Mouse (Mus musculus): ENCODE measurements around the gene Krt79. TPM values are rescaled to one million over a fixed set of nuclear protein-coding genes. Genes with fewer than 3 reads are reported as not detected.

Gene Krt79
- polyA plus RNA-seq, 1 experiment: not detected

GRCm38 (mm10) chr15:101941948-101942347, 1.8 kb upstream of the Krt79 start:
- H3K27ac ChIP-seq (ENCODE audit: insufficient read depth, low read depth, low read length): no peak overlapping the region
- H3K4me3 ChIP-seq (ENCODE audit: insufficient read depth, low read length): no peak overlapping the region
- no peak for TF ChIP-seq CTCF (IDR thresholded peaks at IDR 0.05; ENCODE audit: low read depth, low read length)
- TF ChIP-seq POLR2A (IDR thresholded peaks at IDR 0.05; ENCODE audit: borderline replicate concordance, low read depth, low read length): no peak
- H3K4me1 ChIP-seq (ENCODE audit: control insufficient read depth, insufficient read depth, low read length): no peaks in the 10 kb centered on the region

- Histone ChIP-seq H3K4me1 (ENCODE audit: control insufficient read depth, insufficient read depth, low read length) (no peaks in the 10 kb centered on the region), H3K27ac (ENCODE audit: insufficient read depth, low read depth, low read length) (no peak overlapping the region), H3K4me3 (ENCODE audit: insufficient read depth, low read length) (no peak overlapping the region)
- TF ChIP-seq POLR2A (IDR thresholded peaks at IDR 0.05; ENCODE audit: borderline replicate concordance, low read depth, low read length) (no peak), CTCF (IDR thresholded peaks at IDR 0.05; ENCODE audit: low read depth, low read length) (no peak)
Measured at GRCm38 (mm10) chr15:101938600-101939308, 1.4 kb downstream of the Krt79 start.

- H3K4me1 ChIP-seq (ENCODE audit: control insufficient read depth, insufficient read depth, low read length): no peaks in the 10 kb centered on the region
- TF ChIP-seq CTCF (IDR thresholded peaks at IDR 0.05; ENCODE audit: low read depth, low read length) (no peak), POLR2A (IDR thresholded peaks at IDR 0.05; ENCODE audit: borderline replicate concordance, low read depth, low read length) (no peak)
- no peak overlapping the region for H3K27ac ChIP-seq (ENCODE audit: insufficient read depth, low read depth, low read length)
- no peak overlapping the region for H3K4me3 ChIP-seq (ENCODE audit: insufficient read depth, low read length)
Measured at GRCm38 (mm10) chr15:101933024-101933423, 7.1 kb downstream of the Krt79 start.

- Histone ChIP-seq H3K4me3 (ENCODE audit: insufficient read depth, low read length) (no peak overlapping the region), H3K27ac (ENCODE audit: insufficient read depth, low read depth, low read length) (no peak overlapping the region), H3K4me1 (ENCODE audit: control insufficient read depth, insufficient read depth, low read length) (no peaks in the 10 kb centered on the region)
- TF ChIP-seq POLR2A (IDR thresholded peaks at IDR 0.05; ENCODE audit: borderline replicate concordance, low read depth, low read length) (no peak), CTCF (IDR thresholded peaks at IDR 0.05; ENCODE audit: low read depth, low read length) (no peak)
Measured at GRCm38 (mm10) chr15:101929666-101930065, 10.5 kb downstream of the Krt79 start.

GRCm38 (mm10) chr15:101929087-101929486, 11.0 kb downstream of the Krt79 start:
- no peak overlapping the region for H3K27ac ChIP-seq (ENCODE audit: insufficient read depth, low read depth, low read length)
- TF ChIP-seq POLR2A (IDR thresholded peaks at IDR 0.05; ENCODE audit: borderline replicate concordance, low read depth, low read length): no peak
- TF ChIP-seq CTCF (IDR thresholded peaks at IDR 0.05; ENCODE audit: low read depth, low read length): no peak
- H3K4me1 ChIP-seq (ENCODE audit: control insufficient read depth, insufficient read depth, low read length): no peaks in the 10 kb centered on the region
- H3K4me3 ChIP-seq (ENCODE audit: insufficient read depth, low read length): no peak overlapping the region

- Histone ChIP-seq H3K27ac (ENCODE audit: insufficient read depth, low read depth, low read length) (no peak overlapping the region), H3K4me3 (ENCODE audit: insufficient read depth, low read length) (no peak overlapping the region), H3K4me1 (ENCODE audit: control insufficient read depth, insufficient read depth, low read length) (no peaks in the 10 kb centered on the region)
- TF ChIP-seq CTCF (IDR thresholded peaks at IDR 0.05; ENCODE audit: low read depth, low read length): no peak
- TF ChIP-seq POLR2A (IDR thresholded peaks at IDR 0.05; ENCODE audit: borderline replicate concordance, low read depth, low read length): no peak
Measured at GRCm38 (mm10) chr15:101927340-101928080, 12.6 kb downstream of the Krt79 start.

- Histone ChIP-seq H3K4me3 (ENCODE audit: insufficient read depth, low read length) (no peak overlapping the region), H3K4me1 (ENCODE audit: control insufficient read depth, insufficient read depth, low read length) (no peaks in the 10 kb centered on the region), H3K27ac (ENCODE audit: insufficient read depth, low read depth, low read length) (no peak overlapping the region)
- no peak for TF ChIP-seq CTCF (IDR thresholded peaks at IDR 0.05; ENCODE audit: low read depth, low read length)
- no peak for TF ChIP-seq POLR2A (IDR thresholded peaks at IDR 0.05; ENCODE audit: borderline replicate concordance, low read depth, low read length)
Measured at GRCm38 (mm10) chr15:101925041-101925440, 15.1 kb downstream of the Krt79 start.

GRCm38 (mm10) chr15:101924635-101925034, 15.5 kb downstream of the Krt79 start, which contains the start of gene Krt4:
Gene Krt4 (minus strand): TSS chr15:101924735.
- TF ChIP-seq CTCF (IDR thresholded peaks at IDR 0.05; ENCODE audit: low read depth, low read length) (no peak), POLR2A (IDR thresholded peaks at IDR 0.05; ENCODE audit: borderline replicate concordance, low read depth, low read length) (no peak)
- Histone ChIP-seq H3K27ac (ENCODE audit: insufficient read depth, low read depth, low read length) (no peak within 1 kb of the TSS), H3K4me1 (ENCODE audit: control insufficient read depth, insufficient read depth, low read length) (no peaks in the 10 kb centered on the region), H3K4me3 (ENCODE audit: insufficient read depth, low read length) (no peak within 1 kb of the TSS)

GRCm38 (mm10) chr15:101922296-101922695, 17.8 kb downstream of the Krt79 start:
- Histone ChIP-seq H3K27ac (ENCODE audit: insufficient read depth, low read depth, low read length) (no peak overlapping the region), H3K4me3 (ENCODE audit: insufficient read depth, low read length) (no peak overlapping the region), H3K4me1 (ENCODE audit: control insufficient read depth, insufficient read depth, low read length) (no peaks in the 10 kb centered on the region)
- TF ChIP-seq POLR2A (IDR thresholded peaks at IDR 0.05; ENCODE audit: borderline replicate concordance, low read depth, low read length) (no peak), CTCF (IDR thresholded peaks at IDR 0.05; ENCODE audit: low read depth, low read length) (no peak)

GRCm38 (mm10) chr15:101916072-101916471, 24.1 kb downstream of the Krt79 start:
- no peak overlapping the region for H3K4me3 ChIP-seq (ENCODE audit: insufficient read depth, low read length)
- H3K4me1 ChIP-seq (ENCODE audit: control insufficient read depth, insufficient read depth, low read length): no peaks in the 10 kb centered on the region
- TF ChIP-seq POLR2A (IDR thresholded peaks at IDR 0.05; ENCODE audit: borderline replicate concordance, low read depth, low read length) (no peak), CTCF (IDR thresholded peaks at IDR 0.05; ENCODE audit: low read depth, low read length) (no peak)
- no peak overlapping the region for H3K27ac ChIP-seq (ENCODE audit: insufficient read depth, low read depth, low read length)
